Mouse (Mus musculus) CH12.LX (cell line): Measurements from ENCODE around the gene Tspo2. TPM values are rescaled to one million over a fixed set of nuclear protein-coding genes. Genes with fewer than 3 reads are reported as not detected.

Experiments
- DNase-seq: peaks from one replicate; pipeline ENCODE4 v3.0.0-alpha.2; 2013; ENCODE audit errors: extremely low read depth
- H3K27ac ChIP-seq: 2 replicates; pipeline ENCODE4 v1.5.1; 2012; ENCODE audit warnings: low read depth, mild to moderate bottlenecking, control low read depth, moderate library complexity; ENCODE audit not compliant: insufficient read depth
- H3K27me3 ChIP-seq: replicated peaks from 2 replicates; pipeline ENCODE3; 2012; ENCODE audit warnings: inconsistent platforms
- H3K36me3 ChIP-seq, 2 experiments: replicated peaks in 1 of 2; 2 replicates each; pipeline versions ENCODE3 to v1.6.1; 2012; ENCODE audit warnings: inconsistent platforms in 1 of 2, low read length in 1 of 2, mild to moderate bottlenecking in 1 of 2, mixed read lengths in 1 of 2, moderate library complexity in 1 of 2; ENCODE audit not compliant: control insufficient read depth in 1 of 2, insufficient read depth in 1 of 2
- H3K4me1 ChIP-seq, 2 experiments: 2 replicates each; pipeline ENCODE4 v1.6.1; 2012; ENCODE audit warnings: inconsistent platforms in 1 of 2, moderate library complexity in 1 of 2; ENCODE audit not compliant: insufficient read depth in 2 of 2, control insufficient read depth in 1 of 2
- H3K4me2 ChIP-seq: 2 replicates; pipeline ENCODE4 v1.6.1; 2012; ENCODE audit warnings: low read depth, mild to moderate bottlenecking, control low read depth; ENCODE audit not compliant: poor library complexity, insufficient read depth, severe bottlenecking
- H3K4me3 ChIP-seq, 3 experiments: fragments of 150-350 bp in 1 of 3; sonication (generic) in 1 of 3; replicated peaks in 1 of 3; 2 replicates each; pipeline versions ENCODE3 to v1.5.1; 2011 to 2012; ENCODE audit warnings: low read depth in 2 of 3, low read length in 2 of 3, mild to moderate bottlenecking in 2 of 3, moderate library complexity in 2 of 3, control low read depth in 1 of 3, improper control_type of control experiment in 1 of 3, inconsistent platforms in 1 of 3, mixed read lengths in 1 of 3; ENCODE audit not compliant: poor library complexity in 1 of 3
- H3K79me2 ChIP-seq: replicated peaks from 2 replicates; pipeline ENCODE4 v1.6.1; 2012; ENCODE audit warnings: mild to moderate bottlenecking, moderate library complexity; ENCODE audit not compliant: control insufficient read depth, poor library complexity, insufficient read depth, severe bottlenecking; ENCODE audit errors: extremely low read depth
- H3K9ac ChIP-seq: 2 replicates; pipeline ENCODE4 v1.6.1; 2012; ENCODE audit warnings: low read depth, mild to moderate bottlenecking, control low read depth, moderate library complexity; ENCODE audit not compliant: insufficient read depth
- H3K9me3 ChIP-seq: replicated peaks from 2 replicates; pipeline ENCODE3; 2012; ENCODE audit warnings: low read length, inconsistent platforms, mixed read lengths
- BHLHE40 ChIP-seq: IDR thresholded peaks from 2 replicates; pipeline ENCODE4 v1.6.1; 2011; ENCODE audit warnings: mild to moderate bottlenecking, low read depth, low read length, improper control_type of control experiment
- CTCF ChIP-seq, 2 experiments: IDR thresholded peaks in 1 of 2; conservative IDR thresholded peaks in 1 of 2; 2 replicates each; pipeline ENCODE4 v1.5.1; 2011 to 2012; ENCODE audit warnings: low read depth in 2 of 2, low read length in 2 of 2, improper control_type of control experiment in 1 of 2, inconsistent platforms in 1 of 2, mild to moderate bottlenecking in 1 of 2, moderate library complexity in 1 of 2
- E2F4 ChIP-seq: IDR thresholded peaks from 2 replicates; pipeline ENCODE4 v1.6.1; 2011; ENCODE audit warnings: low read depth, low read length, improper control_type of control experiment; ENCODE audit not compliant: insufficient replicate concordance
- ETS1 ChIP-seq: conservative IDR thresholded peaks from 2 replicates; pipeline ENCODE4 v1.6.1; 2012; ENCODE audit warnings: low read depth, mild to moderate bottlenecking, inconsistent platforms, low read length, improper control_type of control experiment, moderate library complexity
- GABPA ChIP-seq: IDR thresholded peaks from 2 replicates; pipeline ENCODE4 v1.6.1; 2012; ENCODE audit warnings: low read depth, low read length, improper control_type of control experiment, inconsistent platforms; ENCODE audit not compliant: insufficient replicate concordance
- IRF4 ChIP-seq: IDR thresholded peaks from 2 replicates; pipeline ENCODE4 v1.6.1; 2014; ENCODE audit warnings: low read depth, mild to moderate bottlenecking, inconsistent platforms, low read length, improper control_type of control experiment
- MYC ChIP-seq: IDR thresholded peaks from 2 replicates; pipeline ENCODE4 v1.6.1; 2011; ENCODE audit warnings: low read depth, mild to moderate bottlenecking, improper control_type of control experiment, low read length
- NELFE ChIP-seq: IDR thresholded peaks from 2 replicates; pipeline ENCODE4 v1.6.1; 2011; ENCODE audit warnings: low read depth, low read length, improper control_type of control experiment
- NRF1 ChIP-seq: IDR thresholded peaks from 2 replicates; pipeline ENCODE4 v1.6.1; 2014; ENCODE audit warnings: low read depth, mild to moderate bottlenecking, inconsistent platforms, low read length, improper control_type of control experiment, moderate library complexity
- RAD21 ChIP-seq: IDR thresholded peaks from 2 replicates; pipeline ENCODE4 v1.6.1; 2011; ENCODE audit warnings: low read depth, mild to moderate bottlenecking, low read length, improper control_type of control experiment, moderate library complexity
- SMC3 ChIP-seq: IDR thresholded peaks from 2 replicates; pipeline ENCODE4 v1.6.1; 2011; ENCODE audit warnings: low read depth, low read length, improper control_type of control experiment
- TCF12 ChIP-seq: IDR thresholded peaks from 2 replicates; pipeline ENCODE4 v1.6.1; 2014; ENCODE audit warnings: low read depth, mild to moderate bottlenecking, inconsistent platforms, low read length, improper control_type of control experiment
- USF1 ChIP-seq: IDR thresholded peaks from 2 replicates; pipeline ENCODE4 v1.6.1; 2014; ENCODE audit warnings: low read depth, mild to moderate bottlenecking, inconsistent platforms, low read length, improper control_type of control experiment
- USF2 ChIP-seq: conservative IDR thresholded peaks from 2 replicates; pipeline ENCODE4 v1.6.1; 2011; ENCODE audit warnings: low read depth, low read length, improper control_type of control experiment
- ZC3H11A ChIP-seq: IDR thresholded peaks from 2 replicates; pipeline ENCODE4 v1.6.1; 2012; ENCODE audit warnings: low read depth, mild to moderate bottlenecking, inconsistent platforms, low read length, improper control_type of control experiment
- ZNF384 ChIP-seq: IDR thresholded peaks from 2 replicates; pipeline ENCODE4 v1.6.1; 2012; ENCODE audit warnings: low read depth, low read length, improper control_type of control experiment, inconsistent platforms
- dilution Hi-C: fragments of 300-500 bp; cut with MboI; formaldehyde crosslinking; loops from 2 replicates; pipeline ENCODE4 v1.14.3; 2020; ENCODE audit warnings: low sequenced_read_pairs; ENCODE audit not compliant: extremely low pct_unique_long_range_greater_than_20kb, extremely low pct_ligation_motif_present
- in situ Hi-C: fragments of 300-500 bp; cut with MboI; formaldehyde crosslinking; loops from 3 replicates; pipeline ENCODE4 v1.14.3; 2019; ENCODE audit warnings: low sequenced_read_pairs, low pct_ligation_motif_present, low pct_unique_long_range_greater_than_20kb, mixed read lengths
- polyA plus RNA-seq: library from polyadenylated mRNA; unstranded; fragments of >175 nt; gene quantifications from 2 replicates; pipeline ENCODE4 v1.2.1, GENCODE M21; 2012; ENCODE audit warnings: low read depth; ENCODE audit not compliant: insufficient read length
- total RNA-seq, 2 experiments: library from RNA; depleted of rRNA; stranded (reverse); fragments of 300-350 nt in 1 of 2; fragments of >200 nt in 1 of 2; gene quantifications; 2 replicates each; pipeline ENCODE4 v1.2.3; 2012 to 2014

The Tspo2 gene
- total and polyA plus RNA-seq, 3 experiments, result not detected

DNA sequence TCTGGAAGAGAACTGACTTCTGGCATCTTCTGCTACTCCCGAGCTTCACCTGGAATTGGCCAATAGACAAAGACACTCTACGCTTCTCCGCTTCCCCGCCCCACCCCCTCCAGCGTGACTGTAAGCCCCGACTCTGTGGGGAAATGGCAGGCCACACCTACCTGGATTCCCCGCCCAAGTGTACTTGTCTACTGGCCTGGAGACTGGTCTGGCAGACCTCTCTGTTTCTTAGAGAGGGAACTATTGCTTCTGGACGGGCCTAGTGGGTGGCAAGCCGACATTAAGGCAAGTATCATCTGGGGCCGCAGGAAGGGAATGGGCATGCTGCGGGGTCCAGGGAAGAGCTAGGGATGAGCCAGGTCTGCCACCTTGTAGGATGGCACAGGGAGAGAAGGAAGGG lies 3.4 kb upstream of the Tspo2 start, which contains the start of gene Unc5cl:
TSS of gene Unc5cl (plus strand) at position 214 of the 400 bp plus-strand sequence.
- no peaks in the 10 kb centered on the region for H3K79me2 ChIP-seq
- no peak within 1 kb of the TSS for H3K4me2 ChIP-seq
- dilution Hi-C loops (no loop called here), in situ Hi-C loops (loop anchor here (10.0 to 25.0 kb wide), 2 partner anchors 150 to 958 kb away; no protein-coding TSS in a partner anchor)
- H3K36me3 ChIP-seq, result no peaks in the 10 kb centered on the region
- TF ChIP-seq BHLHE40 (no peak), NRF1 (no peak), IRF4 (no peak), SMC3 (no peak), ETS1 (no peak)
- H3K27ac ChIP-seq, result no peak within 1 kb of the TSS
- peaks cover 3% of the 10 kb centered on the region in 2 experiments; a peak in 2 of 4 replicates for H3K4me1 ChIP-seq
- peaks cover 4% of the 10 kb centered on the region for H3K27me3 ChIP-seq
- no peak within 1 kb of the TSS for H3K4me3 ChIP-seq
- DNase-seq, result no peak
- no peak within 1 kb of the TSS for H3K9ac ChIP-seq
- H3K9me3 ChIP-seq, result no peaks in the 10 kb centered on the region

- dilution Hi-C loops, result no loop called here
- TF ChIP-seq SMC3 (no peak), E2F4 (no peak), ZNF384 (no peak), USF2 (no peak), RAD21 (no peak)
- Histone ChIP-seq H3K27me3 (peaks cover 2% of the 10 kb centered on the region), H3K79me2 (no peaks in the 10 kb centered on the region), H3K4me3 (no peak overlapping the region), H3K9me3 (no peaks in the 10 kb centered on the region), H3K27ac (no peak overlapping the region), H3K4me1 (peaks cover 3% of the 10 kb centered on the region in 2 experiments; a peak in 2 of 4 replicates), H3K9ac (no peak overlapping the region), H3K36me3 (no peaks in the 10 kb centered on the region), H3K4me2 (no peak overlapping the region)
- in situ Hi-C loops, result loop anchor here (10.0 to 25.0 kb wide), 2 partner anchors 151 to 958 kb away; no protein-coding TSS in a partner anchor
- no peak for DNase-seq
Observed at GRCm38 (mm10) chr17:48454190-48454589, 2.9 kb upstream of the Tspo2 start.

- Histone ChIP-seq H3K4me3 (no peak overlapping the region), H3K36me3 (no peaks in the 10 kb centered on the region), H3K4me1 (peaks cover 3% of the 10 kb centered on the region in 2 experiments; a peak in 2 of 4 replicates), H3K27me3 (peaks cover 2% of the 10 kb centered on the region), H3K4me2 (no peak overlapping the region), H3K27ac (no peak overlapping the region), H3K9ac (no peak overlapping the region), H3K79me2 (no peaks in the 10 kb centered on the region), H3K9me3 (no peaks in the 10 kb centered on the region)
- TF ChIP-seq USF1 (no peak), ZC3H11A (no peak), CTCF (conservative IDR thresholded peaks at IDR 0.05 in 1 of 2, IDR thresholded peaks at IDR 0.05 in 1 of 2; ENCODE audit: low read depth in 2 of 2, low read length in 2 of 2) (peak in 1 of 2 experiments; percentile 28; a peak in 1 of 4 replicates), ETS1 (no peak), TCF12 (no peak), NELFE (no peak), RAD21 (peak; percentile 3), MYC (no peak), GABPA (no peak)
- in situ Hi-C loops (loop anchor here (10.0 to 25.0 kb wide), 2 partner anchors 151 to 959 kb away; no protein-coding TSS in a partner anchor), dilution Hi-C loops (no loop called here)
- DNase-seq, result no peak
Observed at GRCm38 (mm10) chr17:48453489-48453888, 2.2 kb upstream of the Tspo2 start.
